Mouse (Mus musculus) activated CD4-positive, CD25-positive, alpha-beta regulatory T cell, adult 4 months (primary cell): ENCODE results near the gene Chrnb1. TPM values are rescaled to one million over a fixed set of nuclear protein-coding genes. Genes with fewer than 3 reads are reported as not detected.

ENCODE experiments used
- ATAC-seq: one replicate; pipeline ENCODE4 v1.8.0; 2017
- polyA plus RNA-seq, 2 experiments: library from polyadenylated mRNA; unstranded; fragments of 100-300 nt; shearing (Covaris generic); gene quantifications; one replicate each; pipeline ENCODE4 v1.2.1; 2017

The Chrnb1 gene
- polyA plus RNA-seq, 2 experiments from 2014 or later: 0.66 to 4.1 TPM

GRCm38 (mm10) chr11:69766872-69767624 is 28.7 kb downstream of the Chrnb1 start:
- ATAC-seq: no peak

GRCm38 (mm10) chr11:69766126-69766609 is 29.6 kb downstream of the Chrnb1 start:
- ATAC-seq: peak; percentile 83

GRCm38 (mm10) chr11:69765221-69766125 is 30.3 kb downstream of the Chrnb1 start, which contains the start of gene Zbtb4:
Gene Zbtb4, plus strand, starts transcription at chr11:69765912.
- ATAC-seq: peak; percentile 33

GRCm38 (mm10) chr11:69763551-69763950 is 32.2 kb downstream of the Chrnb1 start:
- ATAC-seq: no peak

GRCm38 (mm10) chr11:69761868-69762267 is 33.9 kb downstream of the Chrnb1 start, which contains the start of gene Slc35g3:
Gene Slc35g3, minus strand, starts transcription at chr11:69761968.
- ATAC-seq: no peak

GRCm38 (mm10) chr11:69760901-69761200 is 34.9 kb downstream of the Chrnb1 start:
- ATAC-seq: no peak

GRCm38 (mm10) chr11:69760160-69760900 is 35.4 kb downstream of the Chrnb1 start:
- no peak for ATAC-seq

GRCm38 (mm10) chr11:69758971-69759721 is 36.6 kb downstream of the Chrnb1 start:
- ATAC-seq: peak; percentile 59

GRCm38 (mm10) chr11:69758478-69758970 is 37.2 kb downstream of the Chrnb1 start, which contains the start of gene Polr2a:
Gene Polr2a, minus strand, starts transcription at chr11:69758637.
- peak; percentile 63 for ATAC-seq

- peak; percentile 24 for ATAC-seq
Observed at GRCm38 (mm10) chr11:69758090-69758456, 37.7 kb downstream of the Chrnb1 start.

GRCm38 (mm10) chr11:69757303-69758089 is 38.2 kb downstream of the Chrnb1 start:
- peak; percentile 15 for ATAC-seq

- no peak for ATAC-seq
Observed at GRCm38 (mm10) chr11:69754701-69755100, 41.0 kb downstream of the Chrnb1 start.

- ATAC-seq: no peak
Observed at GRCm38 (mm10) chr11:69754233-69754632, 41.5 kb downstream of the Chrnb1 start.

- ATAC-seq: no peak
Observed at GRCm38 (mm10) chr11:69752686-69753085, 43.1 kb downstream of the Chrnb1 start.

GRCm38 (mm10) chr11:69751635-69752034 is 44.1 kb downstream of the Chrnb1 start:
- no peak for ATAC-seq

Other genes with a start within 250 kb of the Chrnb1 start
- under 1 TPM in 1 of 2 experiments, not detected in 1; 0.19 TPM for gene Dnah2, start 246.8 kb downstream of the Chrnb1 start, polyA plus RNA-seq
- gene Efnb3, start 235.7 kb downstream of the Chrnb1 start, polyA plus RNA-seq: under 1 TPM in 1 of 2 experiments, not detected in 1; 0.17 TPM
- gene Wrap53, start 215.7 kb downstream of the Chrnb1 start, polyA plus RNA-seq: 10 to 100 TPM; 25.6 to 27.6 TPM
- 100 to 1,000 TPM; 231 to 302 TPM for gene Trp53, start 215.6 kb downstream of the Chrnb1 start, polyA plus RNA-seq
- under 1 TPM in 1 of 2 experiments, not detected in 1; 0.46 TPM for gene Atp1b2, start 190.0 kb downstream of the Chrnb1 start, polyA plus RNA-seq
- gene Shbg, start 178.0 kb downstream of the Chrnb1 start, polyA plus RNA-seq: not detected
- gene Sat2, start 173.9 kb downstream of the Chrnb1 start, polyA plus RNA-seq: not detected
- 1 to 10 TPM; 6.5 to 7.1 TPM for gene Fxr2, start 163.0 kb downstream of the Chrnb1 start, polyA plus RNA-seq
- gene Sox15, start 140.6 kb downstream of the Chrnb1 start, polyA plus RNA-seq: not detected
- gene Mpdu1, start 133.3 kb downstream of the Chrnb1 start, polyA plus RNA-seq: 10 to 100 TPM; 41.3 to 59.7 TPM
- gene Cd68, start 129.8 kb downstream of the Chrnb1 start, polyA plus RNA-seq: 1 to 10 TPM; 3.3 to 5.3 TPM
- 100 to 1,000 TPM; 202 to 297 TPM for gene Eif4a1, start 123.5 kb downstream of the Chrnb1 start, polyA plus RNA-seq
- 10 to 100 TPM; 32.7 to 33.0 TPM for gene Senp3, start 113.9 kb downstream of the Chrnb1 start, polyA plus RNA-seq
- gene Tnfsf13, start 110.2 kb downstream of the Chrnb1 start, polyA plus RNA-seq: not detected
- not detected for gene Tnfsf12, start 100.1 kb downstream of the Chrnb1 start, polyA plus RNA-seq
- not detected for gene Tnfsfm13, start 99.8 kb downstream of the Chrnb1 start, polyA plus RNA-seq
- gene Polr2a, start 37.3 kb downstream of the Chrnb1 start, polyA plus RNA-seq: 10 to 100 TPM; 24.0 to 28.8 TPM
- not detected for gene Slc35g3, start 34.0 kb downstream of the Chrnb1 start, polyA plus RNA-seq
- 1 to 10 TPM; 7.8 to 8.1 TPM for gene Zbtb4, start 30.0 kb downstream of the Chrnb1 start, polyA plus RNA-seq
- not detected for gene Fgf11, start 5.9 kb upstream of the Chrnb1 start, polyA plus RNA-seq
- not detected for gene Tmem102, start 9.7 kb upstream of the Chrnb1 start, polyA plus RNA-seq
- under 1 TPM in 1 of 2 experiments, not detected in 1; 0.08 TPM for gene Gm39566, start 19.4 kb upstream of the Chrnb1 start, polyA plus RNA-seq
- gene Spem2, start 22.5 kb upstream of the Chrnb1 start, polyA plus RNA-seq: not detected
- gene Spem1, start 26.2 kb upstream of the Chrnb1 start, polyA plus RNA-seq: not detected
- under 1 TPM; 0.59 to 0.66 TPM for gene Nlgn2, start 41.8 kb upstream of the Chrnb1 start, polyA plus RNA-seq
- gene Tmem256, start 42.6 kb upstream of the Chrnb1 start, polyA plus RNA-seq: 100 to 1,000 TPM; 127 to 138 TPM
- gene Plscr3, start 50.4 kb upstream of the Chrnb1 start, polyA plus RNA-seq: 10 to 100 TPM; 15.4 to 17.5 TPM
- gene Tnk1, start 62.8 kb upstream of the Chrnb1 start, polyA plus RNA-seq: not detected
- gene Tmem95, start 82.1 kb upstream of the Chrnb1 start, polyA plus RNA-seq: not detected
- gene Kctd11, start 85.5 kb upstream of the Chrnb1 start, polyA plus RNA-seq: under 1 TPM in 1 of 2 experiments, not detected in 1; 0.56 TPM
- 100 to 1,000 TPM; 213 to 273 TPM for gene Acap1, start 99.6 kb upstream of the Chrnb1 start, polyA plus RNA-seq
- gene 2810408A11Rik, start 105.0 kb upstream of the Chrnb1 start, polyA plus RNA-seq: 1 to 10 TPM; 1.1 to 1.2 TPM
- 1 to 10 TPM; 7.9 to 8.0 TPM for gene Neurl4, start 105.1 kb upstream of the Chrnb1 start, polyA plus RNA-seq
- 100 to 1,000 TPM in 1 of 2 experiments, 10 to 100 TPM in 1; 90.7 to 106 TPM for gene Gps2, start 117.9 kb upstream of the Chrnb1 start, polyA plus RNA-seq
- 1,000 to 10,000 TPM; 1,092 to 1,351 TPM for gene Eif5a, start 126.0 kb upstream of the Chrnb1 start, polyA plus RNA-seq
- gene Ybx2, start 139.9 kb upstream of the Chrnb1 start, polyA plus RNA-seq: not detected
- not detected for gene Slc2a4, start 152.2 kb upstream of the Chrnb1 start, polyA plus RNA-seq
- gene Cldn7, start 168.8 kb upstream of the Chrnb1 start, polyA plus RNA-seq: not detected
- 10 to 100 TPM; 21.4 to 24.8 TPM for gene Ctdnep1, start 185.2 kb upstream of the Chrnb1 start, polyA plus RNA-seq
- gene Elp5, start 186.6 kb upstream of the Chrnb1 start, polyA plus RNA-seq: 10 to 100 TPM; 62.1 to 69.7 TPM
- 100 to 1,000 TPM; 343 to 373 TPM for gene Gabarap, start 195.2 kb upstream of the Chrnb1 start, polyA plus RNA-seq
- 10 to 100 TPM; 32.1 to 44.9 TPM for gene Phf23, start 199.8 kb upstream of the Chrnb1 start, polyA plus RNA-seq
- 1 to 10 TPM; 2.7 to 3.9 TPM for gene Dvl2, start 204.7 kb upstream of the Chrnb1 start, polyA plus RNA-seq
- gene Acadvl, start 219.5 kb upstream of the Chrnb1 start, polyA plus RNA-seq: 100 to 1,000 TPM; 107 to 139 TPM
- 10 to 100 TPM in 1 of 2 experiments, 1 to 10 TPM in 1; 9.7 to 11.6 TPM for gene Dlg4, start 221.0 kb upstream of the Chrnb1 start, polyA plus RNA-seq